Mouse (Mus musculus): ENCODE data around the gene Spib. TPM values are rescaled to one million over a fixed set of nuclear protein-coding genes. Genes with fewer than 3 reads are reported as not detected.
A peak's percentile ranks its signal among the peaks of the same experiment; 100 is the strongest.

The Spib gene
- polyA plus RNA-seq, 1 experiment from 2014 or later: not detected

DNA sequence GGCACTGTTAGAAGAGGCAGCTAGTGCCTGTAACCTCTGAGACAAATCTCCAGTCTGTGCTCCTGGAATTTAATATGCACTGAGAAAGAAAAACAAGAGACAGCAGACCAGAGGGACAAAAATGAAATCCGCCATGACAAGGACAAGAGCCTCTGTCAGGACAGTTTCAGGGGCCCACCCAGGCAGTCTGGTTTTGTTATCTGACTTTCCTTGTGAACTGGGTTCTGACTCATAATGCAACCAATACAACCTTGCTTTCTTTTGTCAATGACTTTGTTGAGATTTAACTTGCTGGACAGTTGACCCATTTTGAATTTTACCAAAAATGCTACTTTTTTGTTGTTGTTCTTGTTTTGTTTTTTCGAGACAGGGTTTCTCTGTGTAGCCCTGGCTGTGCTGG is 25.8 kb upstream of the Spib start:
- peaks cover 9% of the 10 kb centered on the region for H3K4me1 ChIP-seq (replicated peaks)
- DNase-seq (ENCODE audit: low spot score): no peak
- H3K36me3 ChIP-seq: no peaks in the 10 kb centered on the region
- 73% methylated on average over 2 of the region's 2 CpGs for WGBS
- H3K9me3 ChIP-seq: no peaks in the 10 kb centered on the region
- H3K27ac ChIP-seq: no peak overlapping the region
- H3K27me3 ChIP-seq (ENCODE audit: insufficient read depth, poor library complexity, severe bottlenecking): no peaks in the 10 kb centered on the region
- no peak overlapping the region for H3K4me3 ChIP-seq

DNA sequence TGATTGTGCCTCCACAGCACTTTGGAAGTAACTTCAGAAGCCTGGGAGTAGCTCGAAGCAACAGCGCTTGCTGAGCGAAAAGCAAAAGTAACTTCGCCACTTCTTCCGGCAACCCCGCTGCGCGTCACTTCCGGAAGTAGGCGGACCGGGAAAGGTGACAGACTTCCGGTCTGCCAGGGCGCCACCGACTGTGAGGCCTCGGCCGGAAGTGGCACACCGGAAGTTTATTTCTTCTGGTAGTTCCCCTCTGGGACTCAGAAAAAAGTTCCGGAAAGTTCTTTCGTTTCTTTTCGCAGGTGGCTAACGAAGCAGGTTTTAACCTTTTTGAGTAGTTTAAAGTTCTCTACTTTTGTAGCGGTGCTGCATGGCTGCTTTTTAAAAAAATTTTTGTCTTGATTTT is 22.0 kb upstream of the Spib start, which contains the start of gene Nr1h2:
Nr1h2 (minus strand) TSS at position 126 of the 400 bp plus-strand sequence.
- peaks cover 15% of the 10 kb centered on the region for H3K4me1 ChIP-seq (replicated peaks)
- DNase-seq (ENCODE audit: low spot score): peak; percentile 96
- peak within 1 kb of the TSS; percentile 92 for H3K4me3 ChIP-seq
- H3K9me3 ChIP-seq: no peaks in the 10 kb centered on the region
- WGBS: under 1% methylated on average over 22 of the region's 22 CpGs
- H3K27ac ChIP-seq: peak within 1 kb of the TSS; percentile 92
- H3K36me3 ChIP-seq: peaks cover 33% of the 10 kb centered on the region
- 0 out of 2 replicates have a peak, but pooled peaks cover 3% of the 10 kb centered on the region for H3K27me3 ChIP-seq (ENCODE audit: insufficient read depth, poor library complexity, severe bottlenecking)

DNA sequence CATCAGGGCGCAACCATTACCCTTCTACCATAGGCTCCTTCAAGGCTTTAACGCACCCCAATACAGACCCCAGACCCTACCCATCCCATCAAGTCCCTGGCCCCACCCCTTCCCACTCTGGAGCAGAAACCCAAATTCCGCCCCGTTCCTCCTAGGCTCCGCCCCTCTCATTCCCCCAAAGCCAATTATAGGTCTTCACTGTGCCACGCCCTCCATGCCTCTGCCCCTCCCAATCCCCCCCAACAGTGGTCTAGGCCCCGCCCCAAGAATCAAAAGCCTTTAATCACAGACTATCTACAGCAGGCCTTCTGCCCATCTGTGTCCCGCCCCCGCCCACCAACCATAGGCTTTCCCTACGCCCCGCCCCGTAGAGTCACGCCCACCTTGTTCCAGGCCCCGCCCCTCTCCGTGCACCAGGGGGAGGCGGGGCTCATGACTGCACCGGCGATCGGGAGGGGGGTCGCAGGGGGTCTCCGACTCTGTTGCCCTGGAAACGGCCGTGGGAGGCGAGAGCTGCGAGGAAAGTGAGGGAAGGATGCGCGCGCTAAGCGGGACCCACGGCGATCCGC is 21.4 kb upstream of the Spib start:
- H3K4me3 ChIP-seq: peak overlapping the region; percentile 92
- no peaks in the 10 kb centered on the region for H3K9me3 ChIP-seq
- H3K36me3 ChIP-seq: peaks cover 33% of the 10 kb centered on the region
- under 1% methylated on average over 32 of the region's 32 CpGs for WGBS
- DNase-seq (ENCODE audit: low spot score): peak; percentile 92
- H3K27me3 ChIP-seq (ENCODE audit: insufficient read depth, poor library complexity, severe bottlenecking): 0 out of 2 replicates have a peak, but pooled peaks cover 3% of the 10 kb centered on the region
- peak overlapping the region; percentile 92 for H3K27ac ChIP-seq
- H3K4me1 ChIP-seq (replicated peaks): peaks cover 18% of the 10 kb centered on the region

GRCm38 (mm10) chr7:44552141-44552908 is 20.5 kb upstream of the Spib start:
- WGBS: 86% methylated on average over 31 of the region's 31 CpGs
- Histone ChIP-seq H3K27me3 (ENCODE audit: insufficient read depth, poor library complexity, severe bottlenecking) (0 out of 2 replicates have a peak, but pooled peaks cover 3% of the 10 kb centered on the region), H3K9me3 (no peaks in the 10 kb centered on the region), H3K4me1 (replicated peaks) (peaks cover 28% of the 10 kb centered on the region), H3K27ac (no peak overlapping the region), H3K4me3 (peak overlapping the region; percentile 92), H3K36me3 (peaks cover 33% of the 10 kb centered on the region)
- DNase-seq (ENCODE audit: low spot score): no peak

DNA sequence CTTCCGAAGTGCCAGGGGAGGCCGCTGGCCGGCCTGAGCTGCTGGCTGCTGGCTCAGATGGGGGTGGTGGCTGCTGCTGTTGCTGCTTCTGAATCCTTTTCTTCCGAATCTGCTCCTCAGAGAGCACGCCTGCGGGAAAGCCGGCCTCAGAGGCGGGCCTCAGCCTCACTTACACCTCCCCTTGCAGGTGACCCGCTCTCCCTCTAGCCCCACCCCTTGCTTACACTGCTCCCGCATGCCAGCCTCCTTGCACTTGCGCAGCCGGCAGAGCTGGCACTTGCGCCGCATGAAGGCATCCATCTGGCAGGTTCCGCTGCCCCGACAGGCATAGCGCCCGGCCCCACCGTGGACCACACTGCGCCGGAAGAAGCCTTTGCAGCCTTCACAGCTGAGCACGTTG is 19.9 kb upstream of the Spib start:
- H3K4me3 ChIP-seq: 0 out of 2 replicates have a peak overlapping the region, but pooled peaks have one; percentile 9
- peaks cover 34% of the 10 kb centered on the region for H3K4me1 ChIP-seq (replicated peaks)
- peaks cover 36% of the 10 kb centered on the region for H3K36me3 ChIP-seq
- 0 out of 2 replicates have a peak, but pooled peaks cover under 1% of the 10 kb centered on the region for H3K9me3 ChIP-seq
- no peak for DNase-seq (ENCODE audit: low spot score)
- no peak overlapping the region for H3K27ac ChIP-seq
- 0 out of 2 replicates have a peak, but pooled peaks cover 3% of the 10 kb centered on the region for H3K27me3 ChIP-seq (ENCODE audit: insufficient read depth, poor library complexity, severe bottlenecking)
- WGBS: 77% methylated on average over 22 of the region's 22 CpGs

DNA sequence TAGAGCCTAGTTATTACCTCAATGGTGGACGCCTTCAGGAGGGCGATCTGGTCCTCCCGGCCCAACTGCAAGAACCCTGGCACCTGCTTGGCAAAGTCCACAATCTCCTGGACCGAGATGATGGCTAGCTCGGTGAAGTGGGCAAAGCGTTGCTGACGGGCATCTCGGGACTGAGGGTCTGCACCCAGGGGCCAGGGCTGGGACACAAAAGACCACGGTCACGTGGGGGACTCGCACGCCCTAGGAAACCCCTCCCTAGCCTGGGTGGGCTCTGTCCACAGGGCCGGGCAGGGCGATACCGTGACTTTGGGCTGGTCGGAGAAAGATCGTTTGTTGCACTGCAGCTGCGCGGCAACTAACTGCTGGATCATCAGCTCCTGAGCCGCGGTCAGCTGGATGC is 19.4 kb upstream of the Spib start:
- Histone ChIP-seq H3K36me3 (peaks cover 41% of the 10 kb centered on the region), H3K4me1 (replicated peaks) (peaks cover 35% of the 10 kb centered on the region), H3K4me3 (no peak overlapping the region), H3K27ac (no peak overlapping the region), H3K27me3 (ENCODE audit: insufficient read depth, poor library complexity, severe bottlenecking) (0 out of 2 replicates have a peak, but pooled peaks cover 3% of the 10 kb centered on the region), H3K9me3 (0 out of 2 replicates have a peak, but pooled peaks cover 5% of the 10 kb centered on the region)
- DNase-seq (ENCODE audit: low spot score): no peak
- WGBS: 93% methylated on average over 21 of the region's 21 CpGs

GRCm38 (mm10) chr7:44550409-44550678 is 18.5 kb upstream of the Spib start:
- WGBS: 96% methylated on average over 12 of the region's 12 CpGs

GRCm38 (mm10) chr7:44549621-44550408 is 17.9 kb upstream of the Spib start:
- Histone ChIP-seq H3K4me1 (replicated peaks) (peaks cover 35% of the 10 kb centered on the region), H3K36me3 (peaks cover 54% of the 10 kb centered on the region), H3K27ac (no peak overlapping the region), H3K27me3 (ENCODE audit: insufficient read depth, poor library complexity, severe bottlenecking) (0 out of 2 replicates have a peak, but pooled peaks cover 3% of the 10 kb centered on the region), H3K4me3 (no peak overlapping the region), H3K9me3 (peaks cover 8% of the 10 kb centered on the region)
- DNase-seq (ENCODE audit: low spot score): no peak
- WGBS: 95% methylated on average over 23 of the region's 23 CpGs

More at GRCm38 (mm10) chr7:44550409-44550678, 18.5 kb upstream of the Spib start:
- 0 out of 2 replicates have a peak, but pooled peaks cover 3% of the 10 kb centered on the region for H3K27me3 ChIP-seq (ENCODE audit: insufficient read depth, poor library complexity, severe bottlenecking)
- DNase-seq (ENCODE audit: low spot score): no peak
- H3K36me3 ChIP-seq: peaks cover 49% of the 10 kb centered on the region
- H3K4me1 ChIP-seq (replicated peaks): peaks cover 35% of the 10 kb centered on the region
- no peak overlapping the region for H3K4me3 ChIP-seq
- H3K27ac ChIP-seq: no peak overlapping the region
- H3K9me3 ChIP-seq: peaks cover 8% of the 10 kb centered on the region

DNA sequence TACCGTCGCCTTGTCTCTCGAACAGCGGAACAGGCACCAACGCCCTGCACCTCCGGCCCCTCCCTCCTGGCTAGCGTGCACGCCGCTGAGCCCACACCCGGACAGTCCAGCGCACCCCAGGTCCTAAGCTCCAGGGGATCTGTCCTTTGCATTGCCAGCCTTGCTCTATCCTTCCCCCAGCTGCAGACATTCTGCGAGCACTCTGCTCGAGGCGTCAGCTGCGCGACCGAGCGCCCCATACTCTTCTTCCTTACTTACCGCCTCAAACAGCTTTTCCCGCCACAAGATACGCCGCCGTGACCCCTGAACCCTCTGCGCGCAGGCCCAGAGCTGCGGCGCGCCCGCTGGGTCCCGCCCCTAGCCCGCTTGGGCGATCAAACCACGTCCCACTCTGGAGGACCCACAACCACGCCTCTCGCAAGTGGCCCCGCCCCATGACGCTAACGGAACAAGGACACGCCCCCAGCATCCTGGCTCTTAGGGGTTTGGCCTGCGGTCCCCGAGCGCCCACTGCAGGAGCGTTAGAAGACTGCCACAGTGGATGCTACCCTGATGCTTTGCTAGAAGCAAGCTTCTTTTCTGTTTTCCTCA is 16.7 kb upstream of the Spib start, which contains the start of gene Pold1:
Pold1 (minus strand) TSS at position 353 of the 591 bp plus-strand sequence.
- Histone ChIP-seq H3K27ac (peak within 1 kb of the TSS; percentile 92), H3K36me3 (peaks cover 59% of the 10 kb centered on the region), H3K27me3 (ENCODE audit: insufficient read depth, poor library complexity, severe bottlenecking) (0 out of 2 replicates have a peak, but pooled peaks cover 3% of the 10 kb centered on the region), H3K4me3 (peak within 1 kb of the TSS; percentile 75), H3K4me1 (replicated peaks) (peaks cover 35% of the 10 kb centered on the region), H3K9me3 (peaks cover 8% of the 10 kb centered on the region)
- under 1% methylated on average over 43 of the region's 43 CpGs for WGBS
- peak; percentile 100 for DNase-seq (ENCODE audit: low spot score)

- Histone ChIP-seq H3K4me3 (peak overlapping the region; percentile 75), H3K9me3 (peaks cover 8% of the 10 kb centered on the region), H3K4me1 (replicated peaks) (peaks cover 27% of the 10 kb centered on the region), H3K27me3 (ENCODE audit: insufficient read depth, poor library complexity, severe bottlenecking) (0 out of 2 replicates have a peak, but pooled peaks cover 3% of the 10 kb centered on the region), H3K27ac (peak overlapping the region; percentile 92), H3K36me3 (peaks cover 68% of the 10 kb centered on the region)
- no peak for DNase-seq (ENCODE audit: low spot score)
- 35% methylated on average over 5 of the region's 5 CpGs for WGBS
These were observed 15.9 kb upstream of the Spib start for GRCm38 (mm10) chr7:44547725-44548124.

GRCm38 (mm10) chr7:44547041-44547440 is 15.2 kb upstream of the Spib start:
- Histone ChIP-seq H3K36me3 (peaks cover 69% of the 10 kb centered on the region), H3K9me3 (peaks cover 8% of the 10 kb centered on the region), H3K4me3 (peak overlapping the region; percentile 75), H3K4me1 (replicated peaks) (peaks cover 20% of the 10 kb centered on the region), H3K27me3 (ENCODE audit: insufficient read depth, poor library complexity, severe bottlenecking) (0 out of 2 replicates have a peak, but pooled peaks cover 3% of the 10 kb centered on the region), H3K27ac (no peak overlapping the region)
- WGBS: 99% methylated on average over 13 of the region's 13 CpGs
- no peak for DNase-seq (ENCODE audit: low spot score)

- Histone ChIP-seq H3K36me3 (peaks cover 69% of the 10 kb centered on the region), H3K9me3 (peaks cover 8% of the 10 kb centered on the region), H3K4me1 (replicated peaks) (peaks cover 20% of the 10 kb centered on the region), H3K27ac (no peak overlapping the region), H3K4me3 (no peak overlapping the region; the same call in 1 of the 2 replicates), H3K27me3 (ENCODE audit: insufficient read depth, poor library complexity, severe bottlenecking) (no peaks in the 10 kb centered on the region)
- 93% methylated on average over 3 of the region's 3 CpGs for WGBS
- no peak for DNase-seq (ENCODE audit: low spot score)
These were observed 14.4 kb upstream of the Spib start for GRCm38 (mm10) chr7:44546274-44546673.
